Mouse (Mus musculus) liver, embryonic 15.5 days (tissue): ENCODE data around the gene Mosmo. TPM values are rescaled to one million over a fixed set of nuclear protein-coding genes. Genes with fewer than 3 reads are reported as not detected.

ENCODE experiments used
- ATAC-seq: fragments of 200-750 bp; cut with Nextera tagmentation; 2 replicates; pipeline ENCODE4 v1.8.0; 2017; ENCODE audit warnings: moderate number of reproducible peaks, mild to moderate bottlenecking, moderate library complexity; ENCODE audit not compliant: insufficient read depth
- H3K27ac ChIP-seq: fragments of 300-500 bp; sonication (generic); replicated peaks from 2 replicates; pipeline ENCODE4 v1.5.1; 2015; ENCODE audit warnings: mild to moderate bottlenecking, inconsistent platforms
- H3K27me3 ChIP-seq: fragments of 300-500 bp; sonication (generic); 2 replicates; pipeline ENCODE4 v1.6.1; 2015; ENCODE audit warnings: mild to moderate bottlenecking, inconsistent platforms
- H3K36me3 ChIP-seq: fragments of 300-500 bp; sonication (generic); replicated peaks from 2 replicates; pipeline ENCODE4 v1.6.1; 2015; ENCODE audit warnings: moderate library complexity, mild to moderate bottlenecking, inconsistent platforms
- H3K4me1 ChIP-seq: fragments of 300-500 bp; sonication (generic); replicated peaks from 2 replicates; pipeline ENCODE4 v1.6.1; 2015; ENCODE audit warnings: inconsistent platforms
- H3K4me2 ChIP-seq: fragments of 300-500 bp; sonication (generic); 2 replicates; pipeline ENCODE4 v1.6.1; 2015; ENCODE audit warnings: moderate library complexity, mild to moderate bottlenecking, inconsistent platforms
- H3K4me3 ChIP-seq: fragments of 300-500 bp; sonication (generic); replicated peaks from 2 replicates; pipeline ENCODE4 v1.5.1; 2015; ENCODE audit warnings: mild to moderate bottlenecking, inconsistent platforms
- H3K9ac ChIP-seq: fragments of 300-500 bp; sonication (generic); 2 replicates; pipeline ENCODE4 v1.6.1; 2015; ENCODE audit warnings: moderate library complexity, mild to moderate bottlenecking, inconsistent platforms
- H3K9me3 ChIP-seq: fragments of 300-500 bp; sonication (generic); replicated peaks from 2 replicates; pipeline ENCODE4 v1.6.1; 2016; ENCODE audit warnings: inconsistent platforms
- WGBS: fragments of 180-500 bp; shearing (Covaris S2); methylation state at CpG from one replicate; pipeline ENCODE4 v1.1.7; 2015; ENCODE audit warnings: mixed read lengths; ENCODE audit not compliant: insufficient replicate concordance; 5-methylcytosine and 5-hydroxymethylcytosine counted together
- polyA plus RNA-seq: library from polyadenylated mRNA; unstranded; fragments of >200 nt; fragmentation: Nextera tagmentation; extraction: Ambion mirVana; gene quantifications from 2 replicates; pipeline ENCODE4 v1.2.1, GENCODE M21; 2015

The Mosmo gene
- polyA plus RNA-seq, 1 experiment from 2014 or later, result 7.4 TPM

DNA sequence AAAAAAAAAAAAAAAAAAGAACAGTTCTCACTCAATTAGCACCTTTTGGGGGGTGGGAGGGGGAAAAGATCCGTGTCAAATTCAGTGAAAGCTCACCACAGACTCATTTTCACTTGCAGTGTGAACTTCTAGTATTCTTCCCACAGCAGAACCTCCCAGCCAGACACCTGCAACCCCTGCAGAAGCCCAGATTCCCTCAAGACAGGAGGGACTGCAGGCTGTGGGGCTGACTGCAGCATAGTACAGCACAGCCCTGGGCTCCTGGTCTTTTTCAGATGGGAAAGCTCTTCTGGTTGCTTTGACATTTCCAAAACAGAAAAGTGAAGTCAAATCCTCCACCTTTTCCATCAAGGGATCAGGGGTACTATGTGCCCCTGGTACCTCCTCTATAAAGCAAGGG, 90.0 kb downstream of the Mosmo start:
- Histone ChIP-seq H3K36me3 (no peaks in the 10 kb centered on the region), H3K27me3 (no peaks in the 10 kb centered on the region), H3K4me1 (no peaks in the 10 kb centered on the region), H3K27ac (no peak overlapping the region), H3K4me2 (no peak overlapping the region), H3K9ac (no peak overlapping the region), H3K4me3 (no peak overlapping the region), H3K9me3 (no peaks in the 10 kb centered on the region)
- ATAC-seq, result no peak
- WGBS, result 4% methylated on average over 1 of the region's 1 CpGs

DNA sequence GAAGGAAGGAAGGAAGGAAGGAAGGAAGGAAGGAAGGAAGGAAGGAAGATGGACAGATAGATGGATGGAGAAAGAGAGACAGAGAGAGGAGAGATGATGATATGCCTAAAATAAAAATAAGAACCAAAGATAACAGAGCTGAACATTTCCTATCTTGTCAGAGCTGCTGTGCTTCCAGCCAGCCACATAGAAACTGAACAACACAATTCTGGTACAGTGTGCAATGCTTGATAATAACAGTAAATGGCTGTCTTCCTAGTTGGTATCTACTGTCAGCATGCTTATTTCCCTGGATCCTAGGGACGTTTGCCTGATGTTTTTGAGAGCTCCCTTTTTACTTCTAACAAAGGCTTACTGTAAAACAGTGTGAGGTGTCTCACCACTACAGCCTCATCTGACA, 94.0 kb downstream of the Mosmo start:
- no peak overlapping the region for H3K9ac ChIP-seq
- no peaks in the 10 kb centered on the region for H3K27me3 ChIP-seq
- no peaks in the 10 kb centered on the region for H3K36me3 ChIP-seq
- H3K4me1 ChIP-seq, result no peaks in the 10 kb centered on the region
- ATAC-seq, result no peak
- 4% methylated on average over 1 of the region's 1 CpGs for WGBS
- H3K4me3 ChIP-seq, result no peak overlapping the region
- H3K9me3 ChIP-seq, result no peaks in the 10 kb centered on the region
- H3K4me2 ChIP-seq, result no peak overlapping the region
- H3K27ac ChIP-seq, result no peak overlapping the region

DNA sequence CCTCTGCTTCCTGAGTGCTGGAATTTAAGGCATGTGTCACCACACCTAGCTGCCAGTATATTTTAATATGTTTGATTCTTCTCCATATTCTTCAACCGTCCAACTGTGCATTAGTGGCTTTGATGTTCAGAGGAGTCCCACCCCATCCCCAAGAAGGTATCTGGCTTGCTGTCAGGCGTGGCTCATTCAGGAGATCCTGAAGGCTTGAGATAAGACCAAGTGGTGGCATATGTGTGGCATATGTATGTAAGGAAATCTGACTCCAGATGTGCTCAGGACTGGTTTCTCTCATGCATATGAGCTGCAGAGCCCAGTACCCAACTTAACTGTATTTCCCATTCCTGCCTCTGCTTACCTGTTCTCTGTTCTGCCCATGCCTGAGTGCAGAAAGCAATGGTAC, 100.6 kb downstream of the Mosmo start:
- no peak overlapping the region for H3K4me3 ChIP-seq
- no peak overlapping the region for H3K9ac ChIP-seq
- ATAC-seq, result peak; percentile 64
- peaks cover 7% of the 10 kb centered on the region; the same call in 1 of the 2 replicates for H3K4me1 ChIP-seq
- H3K36me3 ChIP-seq, result no peaks in the 10 kb centered on the region
- no peak overlapping the region for H3K4me2 ChIP-seq
- 0 out of 2 replicates have a peak, but pooled peaks cover 4% of the 10 kb centered on the region for H3K27me3 ChIP-seq
- H3K27ac ChIP-seq, result no peak overlapping the region
- no peaks in the 10 kb centered on the region for H3K9me3 ChIP-seq
- WGBS, result 8% methylated on average over 2 of the region's 2 CpGs

Other genes starting within 250 kb of the Mosmo start
- 115 and 118 TPM in 2 replicates for gene Uqcrc2, start 42.4 kb upstream of the Mosmo start, polyA plus RNA-seq
- 0.08 and 0.16 TPM in 2 replicates for gene Pdzd9, start 7.3 kb upstream of the Mosmo start, polyA plus RNA-seq
- gene Vwa3a, start 61.7 kb downstream of the Mosmo start, polyA plus RNA-seq, result 0.05 TPM in 1 of 2 replicates, not detected in the other
- gene Gm5737, start 134.7 kb downstream of the Mosmo start, polyA plus RNA-seq, result not detected in 2 replicates
- 42.8 and 50.4 TPM in 2 replicates for gene Eef2k, start 165.2 kb downstream of the Mosmo start, polyA plus RNA-seq
- gene Polr3e, start 240.1 kb downstream of the Mosmo start, polyA plus RNA-seq, result 12.8 and 13.4 TPM in 2 replicates